Mouse (Mus musculus): ENCODE data around the gene Hey2.

Hey2 gene

DNA sequence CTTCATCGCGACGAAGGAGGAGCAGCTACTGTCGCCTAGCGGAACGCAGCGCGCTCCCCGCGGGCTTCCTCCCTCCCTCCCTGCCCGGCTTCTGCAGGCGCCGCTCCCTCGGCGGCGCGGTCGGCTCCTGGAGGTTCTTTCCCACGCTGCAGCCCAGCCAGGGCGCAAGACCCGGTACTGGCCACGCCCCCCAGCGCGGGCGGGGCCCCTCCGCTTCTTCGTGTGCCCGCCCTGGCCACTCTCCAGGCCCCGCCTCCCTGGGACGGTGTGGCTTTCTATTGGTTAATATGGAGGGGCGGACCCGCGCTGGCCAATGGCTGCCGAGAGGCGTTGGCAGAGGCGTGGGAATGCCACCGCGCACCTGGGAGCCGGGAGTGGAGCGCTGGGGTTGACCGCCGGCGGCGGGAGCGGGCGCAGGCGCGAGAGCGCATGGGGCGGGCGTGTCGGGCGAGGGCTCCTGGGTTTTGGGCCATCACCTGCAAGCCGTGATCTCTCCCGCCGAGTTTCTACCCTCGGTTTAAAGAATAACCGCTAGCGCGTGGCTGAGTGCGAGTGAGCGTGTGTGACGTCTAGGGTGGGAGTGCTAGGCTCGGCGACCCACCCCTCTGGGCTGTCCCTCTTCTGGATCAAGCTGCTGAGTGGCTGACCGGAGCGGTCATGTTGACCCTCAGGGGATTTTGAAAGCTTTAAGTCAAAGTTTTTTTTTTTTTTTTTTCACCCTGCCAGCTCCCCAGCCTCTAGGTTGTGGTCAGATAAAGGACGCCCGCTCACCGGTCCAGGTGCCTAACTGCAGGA lies at the start of gene Hey2:
Gene Hey2 (minus strand): TSS at position 159 of the 795 bp plus-strand sequence.
- DNase-seq (ENCODE audit: low spot score): peak; percentile 94

DNA sequence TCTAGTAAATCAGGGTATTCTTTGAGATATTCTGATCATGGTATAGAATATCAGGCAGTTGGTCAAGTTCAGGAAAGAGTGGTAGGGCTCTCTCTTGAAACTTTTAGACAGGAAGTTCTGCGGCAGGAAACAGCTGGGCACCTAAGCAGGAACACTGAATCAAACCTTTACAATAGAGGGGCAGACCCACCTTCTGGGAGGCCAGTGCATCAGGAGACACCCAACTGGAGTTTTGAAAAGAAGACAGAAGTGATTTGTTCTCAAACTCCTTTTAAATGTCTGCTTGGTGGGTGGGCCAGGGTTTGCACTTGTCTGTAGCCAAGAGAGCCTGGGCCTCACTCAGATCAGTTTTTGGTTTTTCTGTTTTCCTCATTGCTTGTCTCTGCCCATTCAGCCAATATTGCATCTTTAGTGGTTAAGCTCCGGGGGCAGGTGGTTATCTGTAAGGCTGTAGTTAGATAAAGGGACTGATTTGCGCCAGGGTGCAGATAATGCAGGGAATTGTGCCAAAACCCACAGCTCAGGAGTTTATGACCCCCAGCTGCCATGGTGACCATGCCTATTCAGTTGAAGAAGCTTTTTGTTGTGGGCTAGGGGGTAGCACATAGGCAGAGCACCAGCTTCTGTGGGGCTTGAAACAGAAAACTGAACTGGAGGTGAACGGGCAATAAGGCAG lies 40.6 kb upstream of the Hey2 start:
- no peak for DNase-seq (ENCODE audit: low spot score)

DNA sequence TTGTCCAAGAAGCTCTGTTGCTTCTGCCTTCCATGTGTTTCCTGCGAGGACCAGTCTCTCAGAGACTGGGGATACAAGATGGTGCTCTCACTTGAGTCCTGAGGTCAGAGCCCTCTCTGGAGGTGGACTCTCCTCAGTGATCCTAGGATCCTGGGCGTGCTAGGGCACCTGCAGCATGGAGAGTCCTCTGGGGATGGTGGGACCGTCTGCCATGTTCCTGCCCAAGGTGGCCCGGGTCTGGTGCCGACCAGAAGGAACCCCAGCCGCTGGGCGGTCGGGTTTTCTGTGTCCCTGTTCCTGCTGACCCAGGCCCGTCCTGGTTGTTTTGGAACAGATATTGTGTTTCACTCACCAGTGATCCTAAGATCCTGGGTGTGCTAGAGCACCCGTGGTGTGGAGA lies 38.5 kb upstream of the Hey2 start:
- DNase-seq (ENCODE audit: low spot score): no peak

DNA sequence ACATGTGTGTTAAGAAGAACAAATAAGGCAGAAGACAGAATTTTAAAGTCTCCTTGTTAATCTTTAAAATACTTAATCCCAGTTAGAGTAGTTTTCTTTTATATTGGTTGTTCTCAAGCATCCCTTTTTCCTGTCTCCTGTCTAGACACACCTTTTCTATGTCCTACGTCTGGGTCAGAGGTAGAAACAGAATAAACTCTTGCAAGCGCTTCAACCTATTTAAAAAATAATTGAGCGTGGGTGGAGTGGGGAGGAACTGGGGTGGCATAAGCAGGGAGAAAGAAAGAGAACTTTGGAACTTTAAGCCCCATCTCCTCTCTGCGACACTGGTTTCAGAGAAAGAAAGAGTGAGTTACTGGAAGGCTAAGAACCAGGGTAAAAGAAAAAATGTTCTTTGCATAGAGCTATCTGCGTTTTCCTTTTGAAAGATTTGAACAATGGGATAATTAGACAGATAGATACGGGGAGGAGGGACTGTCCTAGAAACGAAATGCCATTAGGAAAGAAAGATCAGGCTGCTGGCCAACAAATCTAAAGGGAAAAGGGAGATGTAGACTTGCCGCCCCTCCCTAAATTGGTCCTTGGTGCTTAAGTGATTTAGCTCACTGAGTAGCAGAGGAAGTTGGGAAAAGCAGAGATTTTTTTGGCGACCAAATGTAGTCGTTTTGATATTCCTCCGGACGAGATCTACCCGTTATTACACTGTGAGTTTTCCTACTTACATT lies 2.7 kb upstream of the Hey2 start:
- DNase-seq (ENCODE audit: low spot score): no peak

DNA sequence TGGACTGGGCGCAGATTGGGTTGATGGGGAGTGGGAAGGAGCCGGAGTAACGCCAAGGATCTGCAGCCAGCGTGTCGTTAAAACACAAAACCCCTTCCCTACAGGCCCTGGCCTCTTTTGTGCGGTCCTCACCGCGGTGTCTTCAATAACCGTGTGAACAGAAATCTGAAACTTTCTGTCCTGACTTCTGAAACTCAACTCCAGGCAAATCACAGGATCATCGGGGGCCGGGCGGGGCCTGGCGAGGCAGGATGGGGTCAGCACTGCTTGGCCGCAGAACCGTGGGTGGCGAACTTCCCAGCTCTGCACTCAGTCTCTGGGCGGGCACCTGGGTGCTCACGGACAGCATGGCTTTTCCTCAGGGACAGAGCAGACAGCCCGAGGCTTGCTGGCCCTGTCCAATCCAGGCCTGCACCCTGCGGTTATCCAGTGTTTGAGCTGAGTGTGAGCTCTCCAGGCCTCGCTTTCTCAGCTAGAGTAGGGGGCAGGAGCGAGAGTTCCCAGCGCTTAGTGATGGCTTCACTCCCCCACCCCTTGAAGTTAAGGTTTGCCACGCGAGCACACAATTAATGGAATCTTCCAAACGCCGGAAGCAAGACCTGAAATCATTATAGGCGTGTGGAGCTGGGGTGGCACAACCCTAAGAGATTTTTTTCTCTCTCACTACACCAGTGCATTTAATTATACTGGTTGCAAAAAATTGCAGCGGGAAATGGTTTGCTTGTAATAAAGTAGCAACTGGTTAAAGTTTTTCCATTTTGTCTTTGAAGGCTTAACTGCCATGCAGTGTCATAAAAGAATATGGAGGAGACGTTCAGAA lies 1.8 kb upstream of the Hey2 start:
- DNase-seq (ENCODE audit: low spot score): no peak

DNA sequence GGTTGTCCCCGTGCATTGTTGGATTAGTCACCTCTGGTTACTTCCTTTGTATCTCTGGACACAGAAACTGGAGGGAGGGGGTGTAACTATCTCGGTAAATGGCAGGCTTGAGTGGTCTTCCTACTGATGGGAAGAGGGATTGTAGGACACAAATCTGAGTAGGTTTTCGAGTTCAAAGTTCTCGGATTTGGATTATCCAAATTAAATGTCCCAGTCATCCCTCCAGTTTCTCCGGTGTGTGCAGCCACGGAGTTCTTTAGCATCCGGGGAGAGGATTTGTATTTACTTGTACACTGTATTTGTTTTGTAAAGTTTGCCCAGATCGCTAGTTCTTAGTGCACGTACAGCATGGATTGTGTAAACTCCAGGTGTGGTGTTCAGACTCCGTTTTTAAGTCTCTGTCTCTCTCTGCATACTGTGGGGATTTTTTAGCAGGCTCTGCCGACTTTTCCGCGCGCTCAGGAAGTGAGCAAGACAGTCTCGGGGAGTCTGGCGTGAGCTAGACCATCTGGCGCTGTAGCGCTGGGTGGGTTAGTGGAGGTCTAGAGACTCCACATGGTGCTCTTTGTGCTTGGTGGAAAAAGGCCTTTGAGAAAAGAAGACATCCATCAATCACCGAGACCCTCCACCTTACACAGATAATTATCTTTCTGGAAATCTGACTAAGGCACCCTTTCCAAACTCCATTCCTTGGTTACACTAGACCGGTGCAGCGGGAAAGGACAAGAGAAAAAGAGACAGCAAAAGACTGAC lies 1.0 kb upstream of the Hey2 start:
- DNase-seq (ENCODE audit: low spot score): no peak

DNA sequence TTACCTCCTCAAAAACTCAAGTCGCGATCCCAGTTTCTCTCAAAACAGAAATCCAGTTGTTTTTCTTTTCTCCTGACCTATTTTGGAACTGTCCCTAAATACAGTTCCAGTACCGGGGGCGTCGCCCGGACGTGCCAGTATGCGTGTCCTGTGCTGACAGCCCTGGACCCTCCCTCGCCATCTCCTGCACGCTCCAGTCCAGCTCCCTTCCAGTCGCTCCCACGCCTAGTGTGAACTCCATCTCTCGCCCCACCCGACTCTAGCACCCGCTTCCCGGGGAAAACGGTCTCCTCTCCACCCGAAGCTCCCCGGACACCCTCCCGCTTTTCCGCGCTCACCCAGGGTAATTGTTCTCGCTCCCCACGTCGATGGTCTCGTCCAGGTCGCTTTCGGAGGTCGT lies 373 bp downstream of the Hey2 start:
- peak; percentile 23 for DNase-seq (ENCODE audit: low spot score)

DNA sequence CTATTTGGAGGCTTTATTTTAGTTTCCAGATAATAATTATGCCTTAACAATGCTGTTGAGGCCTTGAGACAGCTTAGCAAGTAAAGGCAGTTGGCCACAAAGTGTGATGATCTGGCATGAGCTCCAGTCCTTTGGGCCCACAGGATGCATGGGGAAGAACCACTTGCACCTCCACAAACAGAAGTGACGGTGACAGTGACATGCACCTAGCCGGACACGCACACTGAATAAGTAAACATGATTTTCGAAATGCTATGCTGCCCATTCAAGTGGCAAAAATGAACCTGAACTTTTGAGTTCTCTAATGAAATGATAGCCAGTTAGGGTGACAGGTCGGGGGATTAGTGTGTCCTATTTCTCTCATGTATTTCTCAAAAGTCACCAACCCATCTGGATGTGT lies 1.8 kb downstream of the Hey2 start:
- DNase-seq (ENCODE audit: low spot score): no peak

DNA sequence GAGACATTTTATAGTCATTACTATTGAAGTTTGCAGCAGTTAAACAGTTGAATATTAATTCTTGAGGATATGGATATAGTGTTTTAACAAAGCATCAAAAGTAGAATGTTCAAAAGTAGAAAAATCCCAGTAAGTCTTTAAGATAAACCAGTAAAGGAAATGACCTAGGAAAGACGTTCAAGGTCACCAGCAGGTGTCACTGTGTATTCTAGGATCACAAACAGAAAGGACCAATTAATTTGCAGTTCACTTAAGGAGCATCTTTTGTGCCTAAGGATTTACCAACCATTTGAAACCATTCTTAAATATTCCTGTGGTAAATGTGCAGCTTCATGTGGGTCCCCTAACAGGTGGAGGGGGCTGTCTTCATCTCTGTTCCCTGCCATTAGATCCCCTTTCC lies 4.4 kb downstream of the Hey2 start:
- no peak for DNase-seq (ENCODE audit: low spot score)

DNA sequence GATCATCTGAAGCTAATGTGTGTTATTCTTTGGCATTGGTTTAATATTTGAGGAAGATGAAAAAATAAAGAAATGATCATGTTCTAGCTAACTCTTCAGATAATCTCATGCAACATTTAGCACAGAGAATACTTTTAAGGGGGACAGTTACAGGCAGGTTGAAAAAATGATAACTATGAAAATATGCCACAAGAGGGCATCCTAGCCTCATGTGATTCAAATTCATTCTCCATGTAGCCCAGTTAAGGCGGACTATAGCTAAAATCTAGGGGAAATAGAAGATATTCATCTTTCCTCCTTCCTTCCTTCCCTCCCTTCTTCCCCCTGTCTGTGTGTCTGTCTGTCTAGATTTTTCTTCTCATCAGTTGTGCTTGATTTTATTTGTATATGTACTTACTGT lies 17.6 kb downstream of the Hey2 start:
- peak; percentile 53 for DNase-seq (ENCODE audit: low spot score)

DNA sequence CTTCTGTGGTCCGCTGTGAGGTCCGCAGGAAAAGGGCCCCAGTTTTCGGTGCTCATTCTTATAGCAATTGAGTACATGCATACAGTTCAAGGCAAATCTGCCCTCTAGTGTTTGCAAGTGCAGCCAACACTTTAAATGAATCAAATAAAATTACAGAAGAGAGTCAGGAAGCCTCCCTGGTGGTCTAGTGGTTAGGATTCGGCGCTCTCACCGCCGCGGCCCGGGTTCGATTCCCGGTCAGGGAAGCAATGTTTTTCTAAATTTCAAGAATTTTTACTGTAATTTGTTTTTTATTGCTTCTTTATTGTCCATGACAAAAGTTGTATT lies 31.7 kb downstream of the Hey2 start:
- DNase-seq (ENCODE audit: low spot score): peak; percentile 97

DNA sequence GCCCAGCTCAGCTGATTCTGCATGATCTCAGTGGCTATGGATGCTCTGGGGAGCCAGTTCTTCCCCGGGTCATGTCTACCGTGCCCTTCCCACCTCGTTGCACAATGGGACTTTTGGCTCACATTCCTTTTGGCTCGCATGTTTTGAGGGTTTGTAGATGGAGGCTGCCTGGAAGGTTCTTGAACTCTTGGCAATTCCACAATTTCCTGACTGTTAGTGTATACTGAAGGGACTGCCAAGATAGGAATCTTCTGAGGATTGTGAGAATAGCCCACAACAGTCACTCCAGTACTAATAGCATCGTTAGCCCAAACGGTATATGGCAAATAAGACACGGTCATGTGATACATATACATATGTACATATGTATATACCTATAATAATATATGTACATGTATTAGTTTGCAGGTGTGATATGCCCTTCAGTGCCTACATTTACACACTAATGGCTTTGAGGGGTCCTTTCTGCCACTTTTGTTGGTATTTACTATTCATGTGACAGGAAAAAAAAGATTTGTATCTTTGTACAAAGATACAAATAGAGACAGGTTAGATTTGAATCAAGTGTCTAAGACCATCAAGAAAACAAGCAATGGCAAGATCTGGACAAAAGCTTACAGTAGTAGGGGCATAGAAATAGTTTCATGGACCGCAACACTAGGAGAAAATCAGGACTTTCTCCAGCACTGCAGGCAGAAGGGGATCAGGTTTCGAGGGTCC lies 32.2 kb downstream of the Hey2 start:
- peak; percentile 64 for DNase-seq (ENCODE audit: low spot score)

DNA sequence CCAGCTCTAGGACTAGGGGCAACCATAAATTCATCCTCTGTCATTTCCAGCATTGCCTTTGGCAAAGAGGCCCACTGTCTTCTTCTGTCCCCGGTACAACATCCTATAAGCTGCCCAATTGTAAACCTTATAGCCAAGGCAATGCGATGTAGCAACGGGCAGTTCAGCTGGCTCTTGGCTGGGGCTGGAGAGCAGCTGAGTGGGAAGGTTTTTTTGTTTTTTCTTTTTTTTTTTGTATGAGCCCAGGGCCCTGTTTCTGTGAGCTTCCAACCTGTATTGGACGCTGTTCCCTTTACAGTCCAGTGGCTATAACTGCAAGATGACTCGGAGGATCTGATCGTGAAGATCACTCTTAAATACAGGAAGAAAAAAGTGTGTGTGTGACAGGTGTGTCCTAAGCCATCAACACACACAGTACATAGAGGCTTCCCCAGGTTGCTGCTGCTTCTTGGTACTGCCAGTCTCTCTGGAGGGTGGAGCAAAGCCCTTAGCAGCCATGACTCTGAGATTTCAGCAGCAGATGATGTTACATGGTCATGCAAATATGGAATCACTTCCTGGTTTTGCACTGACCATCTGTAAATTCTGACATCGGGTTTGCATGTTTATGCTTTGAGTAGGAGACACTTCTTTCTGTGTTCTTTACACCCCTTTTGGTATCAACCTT lies 38.9 kb downstream of the Hey2 start:
- DNase-seq (ENCODE audit: low spot score): peak; percentile 78

DNA sequence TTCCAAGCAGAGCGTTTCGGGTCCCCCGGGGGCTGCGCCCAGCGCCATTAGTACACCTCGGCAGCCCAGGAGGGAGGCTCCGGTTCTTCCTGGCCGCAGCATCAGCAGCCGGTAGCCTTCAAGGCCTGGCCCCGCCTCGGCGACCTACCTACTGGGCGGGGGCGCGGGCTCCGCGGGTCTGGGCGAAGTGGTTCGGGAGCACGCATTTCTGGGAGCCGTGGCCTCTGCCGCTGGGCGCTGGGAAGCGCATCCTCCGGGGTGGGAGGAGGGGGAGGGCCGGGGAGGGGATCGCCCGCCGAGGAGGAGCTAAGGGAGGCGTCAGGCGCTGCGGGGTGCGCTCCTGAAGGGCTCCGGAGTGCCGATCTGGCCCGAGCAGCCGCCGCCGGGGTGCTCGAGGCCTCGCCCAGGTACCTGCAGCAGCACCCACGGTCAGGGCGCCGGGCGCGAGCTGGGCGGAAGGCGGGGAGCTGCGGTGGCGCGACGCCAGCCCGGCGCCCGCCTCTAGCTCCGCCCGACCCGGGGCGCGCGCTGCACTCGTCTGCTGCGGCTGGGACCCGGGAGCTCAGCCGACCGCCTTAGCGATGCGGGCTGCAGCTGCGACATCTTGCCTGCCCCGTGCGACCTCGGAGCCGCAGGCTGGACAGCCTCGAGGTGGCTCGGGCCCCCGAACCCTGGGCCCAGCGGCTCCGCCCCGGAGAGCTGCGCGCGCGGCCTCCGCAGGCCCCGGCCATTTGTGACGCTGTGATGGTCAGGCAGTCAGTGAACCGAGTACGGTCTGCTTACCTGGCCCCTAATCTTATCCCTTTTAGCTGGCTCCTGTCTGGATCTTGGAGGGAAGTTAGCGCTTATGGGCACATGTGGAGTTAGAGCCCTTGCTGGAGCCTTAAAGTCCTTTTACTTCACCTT lies 39.7 kb downstream of the Hey2 start, which contains the start of gene Ncoa7:
Gene Ncoa7 (minus strand): TSS at position 646 of the 906 bp plus-strand sequence.
- DNase-seq (ENCODE audit: low spot score): peak; percentile 97

DNA sequence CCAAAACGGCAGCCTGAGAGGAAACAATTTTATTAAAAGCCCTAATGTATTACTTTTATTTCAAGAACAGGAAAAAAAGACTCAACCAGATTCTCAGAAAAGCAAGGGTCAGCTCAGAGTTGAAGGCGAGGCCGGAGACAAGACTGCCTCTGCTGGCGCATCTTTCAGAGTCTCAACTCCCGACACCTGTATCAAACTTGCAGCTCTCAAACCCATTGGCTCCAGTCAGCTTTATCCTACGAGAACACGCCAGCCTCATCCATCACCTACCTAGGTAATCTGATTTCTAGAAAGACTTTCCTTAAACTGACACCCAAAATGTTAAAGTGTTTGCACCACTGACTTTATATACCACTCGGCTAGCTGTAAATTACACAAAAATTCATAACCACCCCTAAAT lies 40.6 kb downstream of the Hey2 start:
- peak; percentile 67 for DNase-seq (ENCODE audit: low spot score)

DNA sequence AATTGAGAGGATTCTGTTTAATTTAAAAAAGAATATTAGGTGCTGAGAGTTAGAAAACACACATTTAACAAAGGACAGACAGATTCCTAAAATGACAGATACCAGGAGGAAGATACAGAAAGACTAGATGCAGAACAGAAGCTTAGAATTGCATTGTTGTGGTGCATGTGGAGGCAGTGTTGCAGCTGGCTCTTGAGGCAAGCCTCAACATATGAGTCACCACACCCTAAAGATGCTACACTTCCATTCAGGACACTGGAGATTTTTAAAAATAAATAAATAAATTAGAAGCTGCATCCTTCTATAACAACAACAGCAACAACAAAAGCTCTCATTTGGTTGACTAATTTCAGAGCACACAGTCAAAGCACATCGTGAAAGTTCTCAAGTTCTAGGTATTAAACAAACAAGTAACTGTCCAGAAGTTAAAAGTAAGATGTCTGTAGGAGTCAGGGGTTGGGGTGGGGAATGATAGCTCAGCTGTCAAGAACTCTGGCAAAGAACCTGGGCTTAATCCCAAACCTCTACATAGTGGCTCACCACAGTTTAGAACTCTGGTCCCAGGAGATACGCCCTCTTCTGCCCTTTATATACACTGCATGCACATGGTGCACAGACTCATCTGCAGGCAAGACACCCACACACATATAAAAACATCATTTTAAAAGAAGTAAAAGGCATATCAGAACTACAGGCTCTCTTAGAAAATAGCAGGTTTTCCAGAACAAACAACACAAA lies 42.7 kb downstream of the Hey2 start:
- no peak for DNase-seq (ENCODE audit: low spot score)

DNA sequence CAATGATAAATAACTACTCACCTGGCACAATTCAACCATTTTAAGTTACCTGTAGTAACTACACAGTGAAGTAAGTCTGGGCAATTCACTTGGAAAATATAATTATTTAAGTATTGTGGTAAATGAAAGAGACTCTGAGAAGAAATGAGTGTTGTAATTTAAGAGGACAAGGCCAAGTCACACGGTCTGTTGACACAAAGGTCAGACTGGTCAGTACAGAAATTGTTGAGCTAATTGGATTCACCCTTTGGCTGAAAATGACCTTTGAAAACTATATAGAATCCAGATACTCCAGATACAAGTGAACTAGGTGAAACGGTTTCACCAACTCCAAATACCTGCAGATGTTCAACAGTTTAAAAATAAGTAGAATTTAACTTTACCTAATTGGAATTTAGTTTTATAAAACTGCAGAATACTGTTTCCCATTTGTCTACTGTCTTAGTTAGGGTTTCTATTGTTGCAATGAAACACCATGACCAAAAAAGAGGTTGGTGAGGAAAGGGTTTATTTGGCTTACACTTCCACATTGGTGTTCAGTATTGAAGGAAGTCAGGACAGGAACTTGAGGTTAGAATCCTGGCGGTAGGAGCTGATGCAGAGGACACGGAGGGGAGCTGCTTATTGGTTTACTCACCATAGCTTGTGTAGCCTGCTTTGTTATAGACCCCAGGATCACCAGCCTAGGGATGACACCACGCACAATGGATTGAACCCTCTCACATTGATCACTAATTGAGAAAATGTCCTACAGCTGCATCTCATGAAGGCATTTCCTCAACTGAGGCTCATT lies 45.9 kb downstream of the Hey2 start:
- DNase-seq (ENCODE audit: low spot score): no peak

DNA sequence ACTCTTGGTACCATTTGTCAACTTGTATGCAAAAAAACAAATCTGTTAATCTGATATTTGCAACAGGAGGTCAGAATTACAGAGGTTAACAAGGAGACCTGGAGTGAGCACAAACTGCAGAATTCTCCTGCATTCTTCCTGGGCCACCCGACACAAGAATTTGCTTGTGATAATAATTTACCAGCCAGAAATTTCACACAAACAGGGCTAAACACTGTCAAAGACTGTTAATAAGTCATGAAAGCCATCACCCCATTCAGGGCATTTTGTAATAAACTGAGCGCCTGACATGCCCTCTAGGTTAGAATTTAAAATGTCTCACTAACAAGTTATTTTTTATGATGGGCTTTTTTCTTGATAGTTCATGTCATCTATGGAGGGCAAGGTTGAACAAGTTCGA lies 51.6 kb downstream of the Hey2 start:
- DNase-seq (ENCODE audit: low spot score): no peak

Measured in MN1 (cell line).